Mouse (Mus musculus) neural tube, embryonic 10.5 days (tissue): ENCODE measurements around the gene Pde1c.

Experiments used
- DNase-seq: peaks from one replicate; pipeline ENCODE4 v3.0.0-alpha.2; 2017; ENCODE audit warnings: low spot score; ENCODE audit errors: extremely low spot score

Pde1c gene

GRCm38 (mm10) chr6:56458098-56458497 is 110.8 kb downstream of the Pde1c start:
- no peak for DNase-seq

GRCm38 (mm10) chr6:56447917-56448316 is 121.0 kb downstream of the Pde1c start:
- no peak for DNase-seq

GRCm38 (mm10) chr6:56441501-56441900 is 127.4 kb downstream of the Pde1c start:
- DNase-seq = no peak

- DNase-seq = no peak
Measured at GRCm38 (mm10) chr6:56425846-56426245, 143.1 kb downstream of the Pde1c start.

GRCm38 (mm10) chr6:56422866-56423265 is 146.0 kb downstream of the Pde1c start:
- no peak for DNase-seq

- no peak for DNase-seq
Measured at GRCm38 (mm10) chr6:56416191-56416590, 152.7 kb downstream of the Pde1c start.

GRCm38 (mm10) chr6:56389178-56389577 is 179.7 kb downstream of the Pde1c start:
- no peak for DNase-seq

GRCm38 (mm10) chr6:56376359-56376758 is 192.5 kb downstream of the Pde1c start:
- DNase-seq = no peak

- DNase-seq = no peak
Measured at GRCm38 (mm10) chr6:56374180-56374579, 194.7 kb downstream of the Pde1c start.

GRCm38 (mm10) chr6:56373753-56374152 is 195.2 kb downstream of the Pde1c start:
- DNase-seq = no peak

GRCm38 (mm10) chr6:56373046-56373751 is 195.7 kb downstream of the Pde1c start:
- DNase-seq = no peak

- DNase-seq = no peak
Measured at GRCm38 (mm10) chr6:56369462-56369861, 199.4 kb downstream of the Pde1c start.

GRCm38 (mm10) chr6:56368116-56368515 is 200.8 kb downstream of the Pde1c start:
- no peak for DNase-seq

- no peak for DNase-seq
Measured at GRCm38 (mm10) chr6:56367257-56367656, 201.6 kb downstream of the Pde1c start.

GRCm38 (mm10) chr6:56362650-56363049 is 206.3 kb downstream of the Pde1c start:
- DNase-seq = no peak

- DNase-seq = no peak
Measured at GRCm38 (mm10) chr6:56362128-56362545, 206.8 kb downstream of the Pde1c start.

- DNase-seq = peak; percentile 54
Measured at GRCm38 (mm10) chr6:56361348-56362127, 207.4 kb downstream of the Pde1c start.

- no peak for DNase-seq
Measured at GRCm38 (mm10) chr6:56360086-56360485, 208.8 kb downstream of the Pde1c start.

- DNase-seq = no peak
Measured at GRCm38 (mm10) chr6:56359126-56359525, 209.8 kb downstream of the Pde1c start.

- DNase-seq = no peak
Measured at GRCm38 (mm10) chr6:56347207-56347606, 221.7 kb downstream of the Pde1c start.

- no peak for DNase-seq
Measured at GRCm38 (mm10) chr6:56345082-56345481, 223.8 kb downstream of the Pde1c start.

GRCm38 (mm10) chr6:56342005-56342404 is 226.9 kb downstream of the Pde1c start:
- no peak for DNase-seq
